Mouse (Mus musculus) retina, adult 2 months (tissue): Measurements from ENCODE around the gene Pfkm.

ENCODE experiments used
- DNase-seq: peaks from one replicate; pipeline ENCODE4 v3.0.0-alpha.2; 2012; ENCODE audit warnings: low read depth, low spot score

Pfkm gene

GRCm38 (mm10) chr15:98096957-98097356 lies 4.6 kb downstream of the Pfkm start:
- no peak for DNase-seq

GRCm38 (mm10) chr15:98098519-98098918 lies 6.1 kb downstream of the Pfkm start:
- no peak for DNase-seq

GRCm38 (mm10) chr15:98102401-98102800 lies 10.0 kb downstream of the Pfkm start:
- no peak for DNase-seq

- no peak for DNase-seq
These were observed 14.1 kb downstream of the Pfkm start for GRCm38 (mm10) chr15:98106506-98106905.

GRCm38 (mm10) chr15:98107230-98107629 lies 14.8 kb downstream of the Pfkm start:
- DNase-seq, result no peak

- no peak for DNase-seq
These were observed 15.4 kb downstream of the Pfkm start for GRCm38 (mm10) chr15:98107703-98108296.

- peak; percentile 43 for DNase-seq
These were observed 16.1 kb downstream of the Pfkm start for GRCm38 (mm10) chr15:98108297-98109152.

- DNase-seq, result no peak
These were observed 19.4 kb downstream of the Pfkm start for GRCm38 (mm10) chr15:98111791-98112190.

GRCm38 (mm10) chr15:98114098-98114851 lies 21.9 kb downstream of the Pfkm start:
- no peak for DNase-seq

GRCm38 (mm10) chr15:98114852-98115778 lies 22.7 kb downstream of the Pfkm start:
- no peak for DNase-seq

GRCm38 (mm10) chr15:98115779-98116163 lies 23.4 kb downstream of the Pfkm start:
- no peak for DNase-seq

GRCm38 (mm10) chr15:98116287-98116686 lies 23.9 kb downstream of the Pfkm start:
- no peak for DNase-seq

- no peak for DNase-seq
These were observed 27.0 kb downstream of the Pfkm start for GRCm38 (mm10) chr15:98119363-98119762.

GRCm38 (mm10) chr15:98120831-98121230 lies 28.4 kb downstream of the Pfkm start:
- no peak for DNase-seq

GRCm38 (mm10) chr15:98131001-98131400 lies 38.6 kb downstream of the Pfkm start:
- no peak for DNase-seq

GRCm38 (mm10) chr15:98131451-98131850 lies 39.1 kb downstream of the Pfkm start:
- DNase-seq, result no peak

- no peak for DNase-seq
These were observed 39.7 kb downstream of the Pfkm start for GRCm38 (mm10) chr15:98131942-98132655.

- no peak for DNase-seq
These were observed 41.1 kb downstream of the Pfkm start for GRCm38 (mm10) chr15:98133471-98133870.

GRCm38 (mm10) chr15:98134034-98134433 lies 41.6 kb downstream of the Pfkm start:
- no peak for DNase-seq

- no peak for DNase-seq
These were observed 42.3 kb downstream of the Pfkm start for GRCm38 (mm10) chr15:98134666-98135065.

- DNase-seq, result no peak
These were observed 43.3 kb downstream of the Pfkm start for GRCm38 (mm10) chr15:98135671-98136070.
